Comparison of ENCODE assay signal across 23 mouse cellular contexts in the genomic region with DNA sequence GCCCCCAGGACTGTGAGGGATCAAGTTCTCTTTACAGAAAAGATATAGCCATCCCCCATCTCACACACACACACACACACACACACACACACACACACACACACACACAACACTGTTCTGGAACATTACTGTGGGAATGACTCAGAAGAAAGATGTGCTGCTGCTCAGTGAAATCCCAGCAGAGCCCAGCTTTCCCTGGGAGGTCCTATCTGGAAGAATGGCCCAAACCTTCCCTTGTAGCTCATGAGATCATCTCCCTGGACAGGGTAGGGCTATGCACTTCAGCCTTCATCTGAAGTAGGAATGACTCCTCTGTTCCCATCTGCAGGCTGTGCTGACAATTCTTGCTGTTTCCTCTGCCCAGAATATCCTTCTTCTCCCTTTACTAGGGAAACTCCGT. TPM values are rescaled to one million over a fixed set of nuclear protein-coding genes. Genes with fewer than 3 reads are reported as not detected.
DNase-seq lines count a peak whose midpoint lies in the region; ATAC-seq and TF ChIP-seq lines count a peak whose summit lies in the region.
"Had no signal": no experiment of that assay in that cellular context is flagged by ENCODE, and none has a peak within 500 bp of the region (broad histone marks: within the 10 kb centered on the region; RNA-seq: fewer than 3 reads in every experiment).

No protein-coding gene starts in this region.

- no peak for TF ChIP-seq CTCF in lung, postnatal 0 days (IDR thresholded peaks at IDR 0.05)

- H3K9ac ChIP-seq in lung, postnatal 0 days (replicated peaks; ENCODE audit: low read depth) = no peak overlapping the region
- H3K9ac ChIP-seq in midbrain, embryonic 11.5 days (ENCODE audit: low read length) = no peak overlapping the region
- H3K9ac ChIP-seq in kidney, embryonic 15.5 days = no peak overlapping the region
- H3K9ac ChIP-seq: hindbrain, embryonic 13.5 days; limb, embryonic 13.5 days; liver, embryonic 15.5 days; midbrain, embryonic 13.5 days had no signal

- H3K9me3 ChIP-seq in lung, postnatal 0 days (ENCODE audit: low read length) = no peaks in the 10 kb centered on the region
- no peaks in the 10 kb centered on the region for H3K9me3 ChIP-seq in midbrain, embryonic 11.5 days (ENCODE audit: control insufficient read depth, low read length)
- H3K9me3 ChIP-seq in kidney, embryonic 15.5 days (replicated peaks) = no peaks in the 10 kb centered on the region
- H3K9me3 ChIP-seq: hindbrain, embryonic 13.5 days; limb, embryonic 13.5 days; liver, embryonic 15.5 days; midbrain, embryonic 13.5 days had no signal

- no peak overlapping the region for H3K4me2 ChIP-seq in lung, postnatal 0 days (replicated peaks; ENCODE audit: low read depth, low read length)
- H3K4me2 ChIP-seq in midbrain, embryonic 11.5 days = no peak overlapping the region
- no peak overlapping the region for H3K4me2 ChIP-seq in kidney, embryonic 15.5 days
- H3K4me2 ChIP-seq: hindbrain, embryonic 13.5 days; limb, embryonic 13.5 days; liver, embryonic 15.5 days; midbrain, embryonic 13.5 days had no signal

- intact Hi-C loops in gastrocnemius, postnatal 14 days (cut with DNase I; ENCODE audit: low total_unique reads) = no loop called here

- H3K4me3 ChIP-seq in lung, postnatal 0 days (ENCODE audit: low read depth, low read length) = no peak overlapping the region
- H3K4me3 ChIP-seq in midbrain, embryonic 11.5 days (ENCODE audit: low read depth, low read length) = no peak overlapping the region
- no peak overlapping the region for H3K4me3 ChIP-seq in kidney, embryonic 15.5 days (replicated peaks)
- H3K4me3 ChIP-seq: hindbrain, embryonic 13.5 days; limb, embryonic 13.5 days; liver, embryonic 15.5 days; midbrain, embryonic 13.5 days had no signal

- H3K27me3 ChIP-seq in lung, postnatal 0 days (replicated peaks; ENCODE audit: insufficient read depth, low read length) = no peaks in the 10 kb centered on the region
- H3K27me3 ChIP-seq in midbrain, embryonic 11.5 days (ENCODE audit: control insufficient read depth, insufficient read depth, low read length) = no peaks in the 10 kb centered on the region
- no peaks in the 10 kb centered on the region for H3K27me3 ChIP-seq in kidney, embryonic 15.5 days
- H3K27me3 ChIP-seq: hindbrain, embryonic 13.5 days; limb, embryonic 13.5 days; liver, embryonic 15.5 days; midbrain, embryonic 13.5 days had no signal

- peaks cover 4% of the 10 kb centered on the region; the same call in 1 of the 2 replicates for H3K4me1 ChIP-seq in lung, postnatal 0 days (ENCODE audit: insufficient read depth, low read depth, low read length)
- H3K4me1 ChIP-seq in midbrain, embryonic 11.5 days (ENCODE audit: control insufficient read depth, insufficient read depth, low read length) = no peaks in the 10 kb centered on the region
- no peaks in the 10 kb centered on the region for H3K4me1 ChIP-seq in kidney, embryonic 15.5 days
- H3K4me1 ChIP-seq: hindbrain, embryonic 13.5 days; liver, embryonic 15.5 days; midbrain, embryonic 13.5 days had no signal

- peak; percentile 67 for ATAC-seq in lung, postnatal 0 days
- ATAC-seq in midbrain, embryonic 11.5 days (ENCODE audit: low FRiP score) = no peak
- ATAC-seq in kidney, embryonic 15.5 days (replicated peaks; ENCODE audit: low FRiP score) = no peak
- ATAC-seq: forebrain, embryonic 16.5 days; intestine, postnatal 0 days; midbrain, embryonic 13.5 days had no signal

- H3K36me3 ChIP-seq in lung, postnatal 0 days (ENCODE audit: insufficient read depth, low read length) = no peaks in the 10 kb centered on the region
- H3K36me3 ChIP-seq in midbrain, embryonic 11.5 days (ENCODE audit: control insufficient read depth, insufficient read depth, low read length) = no peaks in the 10 kb centered on the region
- H3K36me3 ChIP-seq in kidney, embryonic 15.5 days = no peaks in the 10 kb centered on the region
- H3K36me3 ChIP-seq: hindbrain, embryonic 13.5 days; limb, embryonic 13.5 days; liver, embryonic 15.5 days; midbrain, embryonic 13.5 days had no signal

- no peak for TF ChIP-seq EP300 in lung, postnatal 0 days (IDR thresholded peaks at IDR 0.05)

- WGBS in lung, postnatal 0 days = 64% methylated on average over 1 of the region's 1 CpGs
- 87% methylated on average over 1 of the region's 1 CpGs for WGBS in midbrain, embryonic 11.5 days
- 77% methylated on average over 1 of the region's 1 CpGs for WGBS in kidney, embryonic 15.5 days

- peak; percentile 20 for DNase-seq in gastrocnemius, adult 18-20 months (ENCODE audit: low spot score)
- DNase-seq in gastrocnemius, postnatal 10 days = no peak
- peak; percentile 73 for DNase-seq in lung, postnatal 0 days (ENCODE audit: low spot score)
- no peak for DNase-seq in lung, postnatal 4 days
- peak; percentile 36 for DNase-seq in gastrocnemius, postnatal 14 days
- DNase-seq in left cerebral cortex, adult 11 months (ENCODE audit: low spot score) = no peak
- no peak for DNase-seq in midbrain, embryonic 11.5 days (ENCODE audit: low spot score, missing footprints)
- DNase-seq: adrenal gland, postnatal 10 days; B cell, adult 2 months; cerebellum, adult 18-20 months; kidney, postnatal 10 days; thymus, adult 2 months had no signal

- peak overlapping the region; percentile 27; the same call in 1 of the 2 replicates for H3K27ac ChIP-seq in lung, postnatal 0 days (ENCODE audit: low read length)
- no peak overlapping the region for H3K27ac ChIP-seq in midbrain, embryonic 11.5 days (ENCODE audit: low read depth, low read length)
- H3K27ac ChIP-seq in kidney, embryonic 15.5 days = no peak overlapping the region
- H3K27ac ChIP-seq: hindbrain, embryonic 13.5 days; limb, embryonic 13.5 days; liver, embryonic 15.5 days; macrophage; midbrain, embryonic 13.5 days had no signal

RNA-seq across cellular contexts. Expression of a gene that starts 38.1 kb away (rescaled TPM):
- total RNA-seq in gastrocnemius, adult 18-20 months (2021) = not detected
- total RNA-seq in gastrocnemius, postnatal 10 days (2021) = not detected
- not detected in 2 replicates for polyA plus RNA-seq in lung, postnatal 0 days (2015; fragmentation: Nextera tagmentation; extraction: Ambion mirVana)
- not detected for total RNA-seq in gastrocnemius, postnatal 14 days (2021)
- polyA plus RNA-seq in midbrain, embryonic 11.5 days (2014; fragmentation: Nextera tagmentation; extraction: Ambion mirVana) = not detected in 2 replicates
- polyA plus RNA-seq in kidney, embryonic 15.5 days (2015; fragmentation: Nextera tagmentation; extraction: Ambion mirVana) = not detected in 2 replicates
- total RNA-seq: adrenal gland, postnatal 10 days; layer of hippocampus, adult 8-10 months; left cerebral cortex, adult 8-10 months had no signal
- polyA plus RNA-seq: forebrain, embryonic 16.5 days; gonadal fat pad, adult 2 months; hindbrain, embryonic 13.5 days; intestine, postnatal 0 days; limb, embryonic 13.5 days; liver, embryonic 15.5 days; midbrain, embryonic 13.5 days; thymus, adult 2 months had no signal

Comparison
In these comparisons a context has a peak if more than half of its experiments do, and no peak if none do; other contexts are left out.
1. DNase-seq: peak in gastrocnemius, adult 18-20 months (single experiment), lung, postnatal 0 days (single experiment) and gastrocnemius, postnatal 14 days (single experiment); none in gastrocnemius, postnatal 10 days (single experiment), lung, postnatal 4 days (0 of 2), left cerebral cortex, adult 11 months (single experiment) and midbrain, embryonic 11.5 days (single experiment).